Comparison of ENCODE assay signal across 9 mouse cellular contexts in genomic region chr16:35768469-35768784, GRCm38 (mm10). TPM values are rescaled to one million over a fixed set of nuclear protein-coding genes. Genes with fewer than 3 reads are reported as not detected.
DNase-seq lines count a peak whose midpoint lies in the region; ATAC-seq lines count a peak whose summit lies in the region.
"Had no signal": no experiment of that assay in that cellular context is flagged by ENCODE, and none has a peak within 500 bp of the region (broad histone marks: within the 10 kb centered on the region; RNA-seq: fewer than 3 reads in every experiment).

No protein-coding gene starts in this region.

- no peaks in the 10 kb centered on the region for H3K9me3 ChIP-seq in heart, embryonic 11.5 days (replicated peaks; ENCODE audit: control insufficient read depth, low read length)
- no peaks in the 10 kb centered on the region for H3K9me3 ChIP-seq in forebrain, embryonic 15.5 days
- no peaks in the 10 kb centered on the region for H3K9me3 ChIP-seq in liver, embryonic 16.5 days (replicated peaks; ENCODE audit: control insufficient read depth, low read length)

- intact Hi-C loops in left cerebral cortex, postnatal 10 days (cut with DNase I) = no loop called here

- peak overlapping the region; percentile 88 for H3K9ac ChIP-seq in heart, embryonic 11.5 days (ENCODE audit: low read depth, low read length)
- peak overlapping the region; percentile 95 for H3K9ac ChIP-seq in forebrain, embryonic 15.5 days (replicated peaks)
- H3K9ac ChIP-seq in liver, embryonic 16.5 days (ENCODE audit: low read depth, low read length) = peak overlapping the region; percentile 96

- WGBS in heart, embryonic 11.5 days (ENCODE audit: insufficient replicate concordance) = 29% methylated on average over 6 of the region's 6 CpGs
- 21% methylated on average over 6 of the region's 6 CpGs for WGBS in forebrain, embryonic 15.5 days
- 29% methylated on average over 6 of the region's 6 CpGs for WGBS in liver, embryonic 16.5 days (ENCODE audit: insufficient replicate concordance)

- H3K4me2 ChIP-seq in heart, embryonic 11.5 days = peak overlapping the region; percentile 94
- peak overlapping the region; percentile 85 for H3K4me2 ChIP-seq in forebrain, embryonic 15.5 days (replicated peaks)
- peak overlapping the region; percentile 95 for H3K4me2 ChIP-seq in liver, embryonic 16.5 days (ENCODE audit: low read depth, low read length)

- DNase-seq in heart, adult 8-10 months (ENCODE audit: low spot score) = no peak
- peak; percentile 33 for DNase-seq in CD4-positive, CD25-positive, alpha-beta regulatory T cell, adult 2 months (ENCODE audit: low read depth, low spot score)
- no peak for DNase-seq in yolk sac, embryonic 10.5 days (ENCODE audit: low spot score)
- no peak for DNase-seq in layer of hippocampus, adult 8-10 months (ENCODE audit: low spot score in 2 of 2)
- no peak for DNase-seq in left cerebral cortex, postnatal 10 days (ENCODE audit: extremely low spot score in 1 of 2, low spot score in 2 of 2)

- H3K27me3 ChIP-seq in heart, embryonic 11.5 days (ENCODE audit: control insufficient read depth, insufficient read depth, low read length) = no peaks in the 10 kb centered on the region
- H3K27me3 ChIP-seq in forebrain, embryonic 15.5 days = no peaks in the 10 kb centered on the region
- H3K27me3 ChIP-seq in liver, embryonic 16.5 days (ENCODE audit: control insufficient read depth, insufficient read depth, low read depth, low read length) = no peaks in the 10 kb centered on the region
- H3K27me3 ChIP-seq: Patski had no signal

- H3K36me3 ChIP-seq in heart, embryonic 11.5 days (ENCODE audit: control insufficient read depth, insufficient read depth, low read length) = no peaks in the 10 kb centered on the region
- H3K36me3 ChIP-seq in forebrain, embryonic 15.5 days = no peaks in the 10 kb centered on the region
- no peaks in the 10 kb centered on the region for H3K36me3 ChIP-seq in liver, embryonic 16.5 days (ENCODE audit: control insufficient read depth, insufficient read depth)

- no peak overlapping the region for H3K27ac ChIP-seq in heart, embryonic 11.5 days (ENCODE audit: low read depth, low read length)
- H3K27ac ChIP-seq in forebrain, embryonic 15.5 days (replicated peaks) = peak overlapping the region; percentile 94
- H3K27ac ChIP-seq in liver, embryonic 16.5 days (ENCODE audit: low read length) = peak overlapping the region; percentile 92

- H3K4me1 ChIP-seq in heart, embryonic 11.5 days (ENCODE audit: control insufficient read depth, insufficient read depth, low read length) = peaks cover 12% of the 10 kb centered on the region
- H3K4me1 ChIP-seq in forebrain, embryonic 15.5 days = peaks cover 42% of the 10 kb centered on the region
- H3K4me1 ChIP-seq in liver, embryonic 16.5 days (ENCODE audit: control insufficient read depth, low read depth, low read length) = peaks cover 60% of the 10 kb centered on the region

- no peak for ATAC-seq in heart, embryonic 11.5 days (replicated peaks; ENCODE audit: insufficient number of reproducible peaks, low FRiP score, low TSS enrichment)
- no peak for ATAC-seq in forebrain, embryonic 15.5 days (replicated peaks)
- ATAC-seq in liver, embryonic 16.5 days (ENCODE audit: low read depth) = no peak

- peak overlapping the region; percentile 70 for H3K4me3 ChIP-seq in heart, embryonic 11.5 days (ENCODE audit: low read depth, low read length)
- H3K4me3 ChIP-seq in forebrain, embryonic 15.5 days = peak overlapping the region; percentile 79
- H3K4me3 ChIP-seq in liver, embryonic 16.5 days (ENCODE audit: low read depth, low read length) = peak overlapping the region; percentile 83

RNA-seq across cellular contexts. Expression of gene Dirc2, which starts 0.7 kb away (rescaled TPM):
- polyA plus RNA-seq in heart, embryonic 11.5 days (2014; fragmentation: Nextera tagmentation; extraction: Ambion mirVana) = 11.3 and 12.0 TPM in 2 replicates
- 10 to 100 TPM; 52.1 to 60.6 (median 55.7) TPM for total RNA-seq in heart, adult 8-10 months (2022)
- polyA plus RNA-seq in forebrain, embryonic 15.5 days (2015; fragmentation: Nextera tagmentation; extraction: Ambion mirVana) = 33.1 and 40.1 TPM in 2 replicates
- 4.4 and 4.6 TPM in 2 replicates for polyA plus RNA-seq in liver, embryonic 16.5 days (2015; fragmentation: Nextera tagmentation; extraction: Ambion mirVana)
- 10 to 100 TPM; 60.9 to 68.2 (median 64.7) TPM for total RNA-seq in layer of hippocampus, adult 8-10 months (2022)
- total RNA-seq in left cerebral cortex, postnatal 10 days (2021) = 10 to 100 TPM; 88.5 to 94.6 TPM

RNA-seq across cellular contexts. Expression of gene Hspbap1, which starts 1.7 kb away (rescaled TPM):
- 12.7 and 13.3 TPM in 2 replicates for polyA plus RNA-seq in heart, embryonic 11.5 days (2014; fragmentation: Nextera tagmentation; extraction: Ambion mirVana)
- 1 to 10 TPM; 2.2 to 3.6 (median 2.6) TPM for total RNA-seq in heart, adult 8-10 months (2022)
- 22.4 and 23.7 TPM in 2 replicates for polyA plus RNA-seq in forebrain, embryonic 15.5 days (2015; fragmentation: Nextera tagmentation; extraction: Ambion mirVana)
- 16.1 and 17.2 TPM in 2 replicates for polyA plus RNA-seq in liver, embryonic 16.5 days (2015; fragmentation: Nextera tagmentation; extraction: Ambion mirVana)
- total RNA-seq in layer of hippocampus, adult 8-10 months (2022) = 1 to 10 TPM; 6.5 to 9.0 (median 7.3) TPM
- total RNA-seq in left cerebral cortex, postnatal 10 days (2021) = 1 to 10 TPM; 5.5 to 6.0 TPM
